Mouse (Mus musculus) frontal cortex, adult (tissue): ENCODE data around the gene Evl.
"Not testable (repeated sequence)": the region's sequence is repeated elsewhere in the genome, so short reads cannot be mapped to it uniquely, and the experiment has no call there.

Source experiments
- ATAC-seq: cut with Nextera tagmentation; 2 replicates; pipeline ENCODE4 v1.9.2; 2017; ENCODE audit warnings: mild to moderate bottlenecking, moderate library complexity, mixed read lengths; ENCODE audit not compliant: low TSS enrichment

Gene Evl

GRCm38 (mm10) chr12:108698697-108699471, 144.4 kb downstream of the Evl start:
- no peak for ATAC-seq

DNA sequence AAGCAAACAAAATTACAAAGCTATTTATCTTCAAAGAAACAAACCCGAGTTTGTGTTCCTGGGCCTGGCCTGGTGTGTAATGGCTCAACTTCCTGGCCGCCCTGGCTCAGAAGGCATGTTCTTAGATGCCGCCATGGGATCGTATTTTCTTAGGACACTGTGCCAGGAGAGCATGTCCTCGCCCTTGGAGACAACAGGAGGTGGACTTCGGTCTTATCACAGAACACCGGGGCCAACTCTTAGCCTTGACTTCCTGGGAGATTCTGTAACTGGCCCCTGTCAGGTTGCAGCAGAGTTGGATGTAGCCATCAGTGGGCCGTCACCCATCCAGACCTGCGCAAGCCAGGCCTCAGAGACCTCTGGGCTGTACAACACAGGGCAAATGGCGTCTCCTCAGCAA, 145.1 kb downstream of the Evl start:
- ATAC-seq = no peak

DNA sequence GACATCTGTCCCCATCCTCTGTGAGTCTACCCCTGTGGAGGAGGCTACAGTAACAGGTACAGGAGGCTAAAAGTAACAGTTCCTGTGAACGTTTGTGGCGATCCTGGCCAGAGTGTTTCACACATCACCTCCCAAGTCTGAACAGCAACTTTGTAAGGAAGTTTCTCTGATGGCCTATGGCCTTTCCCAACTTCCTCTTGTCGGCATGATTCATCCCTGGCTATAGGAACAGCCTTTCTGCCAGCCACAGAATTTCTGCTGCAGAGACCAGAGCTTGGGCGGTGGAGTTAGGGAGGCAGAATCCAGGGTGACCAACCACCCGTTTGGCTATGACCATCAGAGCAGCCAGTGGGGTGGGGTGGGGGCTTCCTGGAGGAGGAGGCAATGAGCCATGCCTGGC, 145.5 kb downstream of the Evl start:
- no peak for ATAC-seq

DNA sequence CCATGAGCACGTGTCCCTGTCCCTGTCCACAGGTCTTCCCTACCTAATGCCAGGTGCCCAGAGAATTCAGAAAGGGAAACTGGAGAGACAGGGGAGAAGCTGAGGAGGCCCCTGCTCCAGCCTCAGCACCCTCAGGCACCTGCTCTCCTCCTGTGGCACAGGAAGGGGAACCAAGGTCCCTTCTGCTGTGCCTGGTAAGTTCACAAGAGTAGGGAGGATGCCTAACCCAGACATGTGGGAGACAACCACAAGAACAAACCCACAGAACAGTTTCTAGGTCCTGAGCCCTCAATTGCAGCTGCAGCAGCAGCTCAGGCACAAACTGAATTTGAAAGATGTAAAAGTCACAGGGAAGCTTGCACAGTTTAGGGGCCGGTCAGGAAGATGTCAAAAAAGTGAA, 146.7 kb downstream of the Evl start:
- ATAC-seq = no peak

DNA sequence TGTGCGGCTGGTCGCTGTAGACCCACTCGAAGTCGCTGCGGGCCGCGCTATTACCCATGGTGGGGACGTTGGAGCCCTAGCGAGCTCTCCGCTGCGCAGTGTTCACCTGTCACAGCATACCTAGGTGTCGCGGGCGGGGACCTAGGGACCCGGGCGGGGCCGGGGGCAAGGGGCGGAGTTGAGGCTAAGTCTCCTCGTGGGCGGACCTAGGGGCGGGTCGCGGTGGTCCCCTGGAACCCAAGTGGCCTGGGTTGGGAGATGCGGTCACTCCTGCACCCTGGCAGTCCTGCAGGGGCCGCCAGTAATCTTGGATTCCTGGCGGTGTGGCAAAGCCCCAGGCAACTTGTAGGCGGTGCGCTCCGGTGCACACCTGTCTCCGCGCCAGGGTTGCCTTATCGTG, 147.7 kb downstream of the Evl start, which contains the start of gene Degs2:
TSS of gene Degs2 (minus strand) at position 131 of the 400 bp plus-strand sequence.
- ATAC-seq = no peak

DNA sequence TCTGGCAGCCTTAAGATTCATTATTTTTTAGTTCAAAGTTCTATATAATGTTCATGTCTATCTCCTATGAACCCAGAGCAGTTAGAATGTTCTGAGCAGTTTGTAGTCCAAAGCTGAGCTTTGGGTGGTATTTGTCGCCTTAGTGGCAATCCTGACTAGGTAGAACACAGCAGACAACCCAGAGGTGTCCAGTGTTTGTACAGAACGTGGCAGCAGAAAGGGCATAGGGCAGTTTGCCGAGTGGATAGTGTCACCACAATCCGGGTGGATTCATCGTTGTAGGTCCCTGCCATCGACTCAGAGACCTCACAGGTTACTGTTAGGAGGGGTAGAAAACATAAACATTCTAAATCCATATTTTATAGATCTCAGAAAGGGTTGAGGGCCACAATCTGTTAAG, 151.0 kb downstream of the Evl start:
- ATAC-seq = no peak

DNA sequence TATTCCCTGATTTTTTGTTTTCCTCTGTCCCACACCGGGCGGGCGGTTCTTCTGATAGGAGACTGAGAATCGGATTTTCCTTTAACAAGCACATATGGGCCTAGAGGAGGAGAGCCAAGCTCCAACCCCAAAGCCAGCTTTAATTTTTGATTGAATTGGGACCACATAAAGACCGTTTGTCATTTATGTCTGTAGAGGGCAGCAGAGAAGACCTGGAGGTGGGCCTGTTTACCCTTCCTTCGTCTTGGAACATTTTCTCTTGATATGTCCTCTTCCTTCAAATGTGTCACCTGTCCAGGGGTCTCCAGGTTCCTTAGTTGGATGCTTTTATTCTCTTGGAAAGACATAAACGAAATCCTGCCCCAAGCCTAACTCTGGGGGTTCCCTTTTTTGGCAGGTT, 151.6 kb downstream of the Evl start:
- ATAC-seq = no peak

GRCm38 (mm10) chr12:108709386-108709785, 154.9 kb downstream of the Evl start:
- no peak for ATAC-seq

GRCm38 (mm10) chr12:108709964-108710765, 155.6 kb downstream of the Evl start:
- no peak for ATAC-seq

GRCm38 (mm10) chr12:108710861-108711615, 156.5 kb downstream of the Evl start:
- ATAC-seq = no peak

DNA sequence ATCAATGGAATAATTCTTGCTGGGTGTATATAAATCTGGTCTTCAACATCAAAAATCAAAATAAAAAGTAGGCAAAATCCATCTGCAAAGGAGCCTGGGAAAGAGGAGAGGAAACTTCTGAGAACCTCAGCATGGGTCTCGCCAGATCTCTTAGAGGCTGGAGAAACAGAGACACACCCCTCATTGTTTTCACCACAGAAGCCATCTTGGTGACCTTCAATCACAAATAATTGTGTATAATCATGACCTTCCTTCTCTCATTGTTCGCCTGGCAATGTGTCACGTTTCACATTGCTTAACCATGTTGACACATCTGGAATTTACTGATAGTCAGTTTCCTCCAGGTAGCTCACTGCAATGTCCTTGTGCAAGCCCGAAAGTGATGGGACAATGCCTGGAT, 158.0 kb downstream of the Evl start:
- no peak for ATAC-seq

GRCm38 (mm10) chr12:108713972-108714371, 159.5 kb downstream of the Evl start:
- not testable (repeated sequence) for ATAC-seq

GRCm38 (mm10) chr12:108715854-108716253, 161.3 kb downstream of the Evl start:
- ATAC-seq = no peak

DNA sequence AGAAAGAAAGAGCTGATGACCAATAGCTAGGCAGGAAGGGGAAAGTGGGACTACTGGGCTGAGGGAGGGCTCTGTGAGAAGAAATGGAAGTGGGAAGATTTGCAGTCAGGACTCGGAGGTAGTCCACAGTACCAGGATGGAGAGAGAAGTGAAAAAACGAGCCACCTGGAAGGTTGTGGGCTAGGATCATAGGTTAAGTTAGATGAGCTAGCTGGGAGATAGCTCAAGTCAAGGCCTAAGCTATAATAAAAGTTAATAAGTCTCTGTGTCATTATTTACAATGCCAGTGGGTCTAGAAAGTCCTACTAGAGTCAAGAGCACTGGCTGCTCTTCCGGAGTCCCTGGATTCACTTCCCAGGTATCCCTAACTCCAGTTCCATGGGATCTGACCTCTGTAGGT, 164.0 kb downstream of the Evl start:
- no peak for ATAC-seq

GRCm38 (mm10) chr12:108722464-108722863, 167.9 kb downstream of the Evl start:
- no peak for ATAC-seq

- ATAC-seq = no peak
Observed at GRCm38 (mm10) chr12:108723841-108724240, 169.3 kb downstream of the Evl start.

DNA sequence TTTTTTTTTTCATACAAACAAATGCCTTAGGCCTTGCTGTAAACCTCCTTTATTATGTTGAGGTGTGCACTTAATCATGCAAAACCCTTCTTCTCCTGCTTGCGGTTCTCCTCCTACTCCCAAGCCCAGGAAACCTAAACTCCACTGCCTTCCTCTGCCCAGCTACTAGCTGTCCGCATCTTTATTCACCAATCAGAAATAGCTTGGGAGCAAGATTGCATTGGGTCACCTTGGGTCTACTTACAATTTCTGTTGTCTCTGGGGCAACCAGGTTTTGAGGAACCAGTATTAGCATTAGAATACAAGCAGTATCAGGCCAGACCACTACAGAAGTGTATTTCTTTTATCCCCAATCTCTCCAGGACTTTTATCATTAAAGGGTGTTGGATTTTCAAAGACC, 179.9 kb downstream of the Evl start:
- no peak for ATAC-seq

DNA sequence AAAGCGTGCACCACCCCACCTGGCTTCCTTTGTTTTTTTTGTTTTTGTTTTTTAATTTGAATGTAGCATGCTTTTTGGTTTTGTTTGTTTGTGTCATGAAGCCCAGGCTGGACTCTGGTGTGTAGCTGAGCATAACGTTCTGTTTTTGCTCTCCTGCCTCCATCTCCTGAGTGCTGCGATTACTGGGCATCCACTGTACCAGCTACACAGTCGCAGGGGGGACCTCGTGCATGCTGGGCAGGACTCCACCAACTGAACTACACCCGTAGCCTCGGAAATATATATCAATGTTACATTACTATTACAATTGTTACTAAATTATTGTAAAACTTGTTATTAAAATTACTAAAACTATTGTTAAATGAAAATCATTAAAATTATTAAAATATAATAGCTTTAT, 183.3 kb downstream of the Evl start:
- no peak for ATAC-seq
